Mouse (Mus musculus) gastrocnemius, adult 8-10 months (tissue): ENCODE data around the gene Susd6. TPM values are rescaled to one million over a fixed set of nuclear protein-coding genes. Genes with fewer than 3 reads are reported as not detected.
"Not testable (repeated sequence)": the region's sequence is repeated elsewhere in the genome, so short reads cannot be mapped to it uniquely, and the experiment has no call there.

Experiments
- DNase-seq, 2 experiments: peaks; one replicate each; pipeline ENCODE4 v3.0.0; 2022; ENCODE audit warnings: low spot score in 2 of 2
- total RNA-seq, 4 experiments: library from RNA; stranded (reverse); gene quantifications; 2 replicates each; pipeline ENCODE4 v1.2.4; 2022

The Susd6 gene
- total RNA-seq, 4 experiments from 2014 or later = 39.3 to 51.9 (median 44.3) TPM

- DNase-seq = no peak
These were observed 5.3 kb upstream of the Susd6 start for GRCm38 (mm10) chr12:80785005-80785404.

GRCm38 (mm10) chr12:80785597-80785996 is 4.7 kb upstream of the Susd6 start:
- no peak for DNase-seq

DNA sequence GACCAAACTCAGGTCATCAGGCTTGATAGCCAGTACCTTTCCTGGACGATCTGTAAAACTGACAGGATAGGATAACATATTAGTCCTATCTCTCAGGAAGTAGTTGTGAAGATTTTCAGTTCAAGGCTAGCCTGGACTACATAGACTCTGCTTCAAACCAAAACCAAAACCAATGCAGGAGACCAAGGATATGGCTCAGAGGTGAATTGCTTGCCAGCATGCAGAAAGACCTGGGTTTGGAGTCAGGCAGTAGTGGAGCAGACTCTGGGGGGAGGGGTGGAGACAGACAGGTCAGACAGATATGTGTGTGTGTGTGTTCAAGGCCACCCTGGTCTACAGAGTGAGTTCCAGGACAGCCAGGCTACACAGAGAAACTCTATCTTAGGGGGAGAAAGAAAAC is 3.7 kb upstream of the Susd6 start:
- DNase-seq = no peak

GRCm38 (mm10) chr12:80787604-80788003 is 2.7 kb upstream of the Susd6 start:
- no peak for DNase-seq

GRCm38 (mm10) chr12:80788188-80788587 is 2.1 kb upstream of the Susd6 start:
- DNase-seq = no peak

GRCm38 (mm10) chr12:80789276-80789675 is 1.0 kb upstream of the Susd6 start:
- DNase-seq = not testable (repeated sequence)

GRCm38 (mm10) chr12:80790700-80791570 is 625 bp downstream of the Susd6 start:
- no peak for DNase-seq

DNA sequence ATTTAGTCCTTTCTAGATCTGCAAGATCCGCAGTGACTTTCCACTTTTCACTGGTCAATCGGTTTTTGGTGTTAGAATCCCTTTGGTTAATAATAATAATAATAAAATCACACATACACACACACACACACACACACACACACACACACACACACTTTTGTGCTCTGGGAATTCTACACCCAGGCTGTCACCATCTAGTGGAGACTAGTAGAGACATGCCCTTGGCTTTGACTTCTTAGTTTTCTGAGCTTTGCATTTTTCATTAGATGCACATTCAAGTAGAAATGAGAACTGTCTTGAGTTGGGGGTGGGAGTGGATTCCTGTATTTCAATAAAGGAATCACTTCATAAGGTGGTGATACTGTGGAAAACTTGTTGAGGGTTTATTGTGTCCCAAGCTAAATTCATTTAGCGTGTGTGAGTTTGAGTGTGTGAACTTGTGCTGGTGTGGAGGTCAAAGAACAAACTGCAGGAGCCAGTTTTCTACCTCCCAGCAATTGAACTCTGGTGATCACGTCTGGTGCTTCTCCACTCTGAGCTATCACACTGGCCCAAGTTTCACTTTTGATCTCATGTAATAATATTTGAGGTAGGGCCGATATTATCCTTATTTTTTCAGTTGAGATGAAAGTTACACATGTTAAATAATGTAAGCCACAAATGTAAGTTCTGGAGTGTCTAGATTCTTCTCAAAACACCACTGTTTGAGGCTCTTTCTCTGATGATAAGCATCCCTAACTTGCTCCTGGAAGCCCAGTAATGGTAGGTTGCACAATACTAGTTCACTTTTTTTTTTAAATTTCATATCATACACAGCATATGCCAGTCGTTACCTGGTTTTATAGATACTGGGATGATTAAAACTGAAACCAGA is 1.5 kb downstream of the Susd6 start:
- no peak for DNase-seq

- no peak for DNase-seq
These were observed 2.6 kb downstream of the Susd6 start for GRCm38 (mm10) chr12:80792867-80793266.

- no peak for DNase-seq
These were observed 3.2 kb downstream of the Susd6 start for GRCm38 (mm10) chr12:80793535-80793934.

DNA sequence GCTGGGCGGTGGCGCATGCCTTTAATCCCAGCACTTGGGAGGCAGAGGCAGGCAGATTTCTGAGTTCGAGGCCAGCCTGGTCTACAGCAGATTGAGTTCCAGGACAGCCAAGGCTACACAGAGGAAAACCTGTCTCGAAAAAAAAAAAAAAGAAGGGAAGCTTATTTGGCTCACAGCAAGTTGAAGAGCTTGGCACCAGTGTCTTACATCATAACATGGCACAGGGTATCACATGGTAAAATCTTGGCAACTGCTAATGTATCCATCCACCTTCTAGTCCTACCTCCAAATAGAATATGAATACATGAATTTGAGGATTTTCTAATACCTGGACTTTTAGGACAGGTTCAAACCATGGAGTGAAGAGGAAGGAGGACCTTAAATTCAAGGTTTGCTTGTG is 4.2 kb downstream of the Susd6 start:
- no peak for DNase-seq

GRCm38 (mm10) chr12:80794935-80795785 is 4.8 kb downstream of the Susd6 start:
- no peak for DNase-seq

GRCm38 (mm10) chr12:80798271-80798670 is 8.0 kb downstream of the Susd6 start:
- DNase-seq = no peak

DNA sequence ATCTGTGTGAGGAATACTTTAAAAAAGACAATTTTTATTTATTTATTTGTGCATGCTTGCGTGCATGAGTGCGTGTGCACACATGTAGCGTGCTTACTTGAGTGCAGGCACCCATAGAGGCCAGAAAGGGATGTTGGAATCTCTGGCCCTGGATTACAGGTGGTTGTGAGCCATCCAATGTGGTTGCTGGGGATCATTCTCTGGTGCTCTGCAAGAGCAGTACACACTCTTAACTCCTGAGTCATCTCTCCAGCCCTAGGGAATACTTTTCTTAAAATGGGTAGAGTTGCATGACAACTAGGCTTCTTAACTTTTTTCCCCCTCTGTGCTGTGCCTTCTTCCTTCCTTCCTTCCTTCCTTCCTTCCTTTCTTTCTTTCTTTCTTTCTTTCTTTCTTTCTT is 9.8 kb downstream of the Susd6 start:
- DNase-seq = no peak

DNA sequence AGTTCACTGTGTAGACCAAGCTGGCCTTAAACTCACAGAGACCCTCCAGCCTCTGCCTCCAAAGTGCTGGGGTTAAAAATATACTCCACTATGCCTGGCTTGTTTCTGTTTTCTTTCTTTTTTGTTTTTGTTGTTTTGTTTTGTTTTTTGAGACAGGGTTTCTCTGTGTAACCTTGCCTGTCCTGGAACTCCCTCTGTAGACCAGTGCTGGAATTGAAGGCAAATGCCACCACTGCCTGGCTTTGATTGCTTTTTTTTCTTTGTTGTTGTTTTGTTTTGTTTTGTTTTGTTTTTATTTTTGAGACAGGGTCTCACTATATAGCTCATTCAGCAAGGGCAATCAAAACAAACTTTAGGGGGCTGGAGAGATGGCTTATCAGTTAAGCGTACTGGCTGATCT is 11.1 kb downstream of the Susd6 start:
- DNase-seq = no peak

DNA sequence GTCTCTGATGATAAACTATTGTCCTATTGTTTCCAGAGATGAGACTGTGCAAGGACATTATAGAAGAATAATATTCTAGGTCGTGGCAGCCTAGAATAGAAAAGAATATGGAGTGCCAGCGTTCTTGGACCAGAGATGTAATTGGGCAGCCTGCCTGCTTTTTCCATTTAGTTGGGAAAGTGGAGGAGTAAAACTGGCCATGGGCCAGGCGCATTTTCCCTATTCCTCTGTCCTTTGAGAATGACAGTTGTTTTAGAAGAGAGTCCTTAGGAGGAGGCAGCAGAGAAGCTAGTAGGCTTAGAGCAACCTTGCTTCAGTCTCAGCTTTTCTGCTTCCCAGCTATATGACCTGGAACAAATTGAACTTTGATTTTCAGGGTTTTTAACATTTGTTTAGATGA is 13.6 kb downstream of the Susd6 start:
- DNase-seq = peak in 1 of 2 experiments; percentile 26

DNA sequence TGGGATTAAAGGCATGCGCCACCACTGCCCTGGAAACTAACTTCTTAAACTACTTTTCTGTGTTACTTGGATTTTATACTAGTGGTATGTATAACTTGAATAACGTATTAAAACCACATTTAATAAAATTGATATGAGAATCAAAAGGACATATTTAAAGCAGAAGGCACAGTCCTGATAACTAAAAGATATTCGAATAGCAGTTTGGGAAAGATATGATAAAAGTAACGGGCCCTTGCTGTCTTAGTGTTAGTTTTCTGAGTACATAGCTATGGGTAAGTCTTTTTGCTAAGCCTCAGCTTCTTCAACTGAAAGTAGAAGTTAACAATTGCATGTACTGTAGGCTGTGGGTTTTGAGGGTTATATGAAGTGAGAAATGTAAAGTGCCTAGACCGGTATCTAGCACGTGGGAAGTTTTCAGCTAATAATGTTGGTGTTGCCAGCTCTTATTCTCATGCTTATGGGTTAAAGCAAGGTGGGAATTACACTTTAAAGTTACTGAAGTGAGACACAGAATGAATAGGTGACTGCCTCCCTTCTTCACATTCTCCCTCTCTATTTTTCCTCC is 14.6 kb downstream of the Susd6 start:
- no peak for DNase-seq

DNA sequence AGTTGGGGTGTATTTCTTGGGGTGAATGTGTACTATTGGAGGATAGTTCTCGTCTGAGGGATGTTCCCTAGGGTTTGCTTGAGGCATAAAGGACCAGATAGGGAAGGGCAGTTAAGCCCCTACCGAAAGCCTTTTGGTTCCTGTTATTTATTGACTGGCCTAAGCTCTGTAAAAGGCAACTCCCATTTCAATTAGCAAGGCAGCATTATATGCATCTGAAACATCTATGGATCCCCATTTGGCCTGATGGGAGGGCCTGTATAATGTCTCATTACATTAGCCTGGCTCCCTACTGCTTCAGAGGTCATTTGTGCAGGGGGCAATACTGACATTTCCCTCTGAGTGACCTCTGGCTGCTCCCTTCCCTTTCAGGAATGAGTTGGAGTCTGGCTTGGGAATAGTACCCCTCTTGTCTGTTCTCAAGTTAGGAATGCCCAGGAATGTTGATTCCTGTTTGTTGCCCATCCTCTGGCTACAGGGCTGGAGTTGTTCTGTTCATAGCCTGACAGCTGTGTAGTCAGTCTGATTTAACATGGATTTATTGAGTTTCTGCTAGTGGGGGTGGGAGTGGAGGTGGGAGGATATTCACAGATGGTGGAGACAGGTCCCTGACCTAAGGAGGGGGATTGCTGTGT is 17.3 kb downstream of the Susd6 start:
- no peak for DNase-seq

DNA sequence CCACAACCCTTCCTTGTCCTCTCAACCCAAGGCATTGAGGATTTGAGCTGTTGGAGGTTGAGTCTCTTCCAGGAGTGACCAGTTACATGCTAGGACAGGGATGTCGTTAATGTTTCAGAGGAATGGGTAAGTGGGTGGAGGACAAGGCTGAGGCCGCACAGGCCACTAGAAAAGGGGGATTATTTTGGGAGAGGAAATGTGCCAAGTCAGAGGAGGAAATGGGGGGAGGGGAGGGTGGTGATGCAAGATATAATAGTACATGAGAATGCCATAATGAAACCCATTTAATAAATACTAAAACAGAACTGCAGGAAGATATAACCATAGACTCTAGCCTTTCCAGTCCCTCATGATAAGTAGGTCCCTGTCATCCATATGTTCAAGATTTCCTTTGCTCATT is 19.7 kb downstream of the Susd6 start:
- no peak for DNase-seq

DNA sequence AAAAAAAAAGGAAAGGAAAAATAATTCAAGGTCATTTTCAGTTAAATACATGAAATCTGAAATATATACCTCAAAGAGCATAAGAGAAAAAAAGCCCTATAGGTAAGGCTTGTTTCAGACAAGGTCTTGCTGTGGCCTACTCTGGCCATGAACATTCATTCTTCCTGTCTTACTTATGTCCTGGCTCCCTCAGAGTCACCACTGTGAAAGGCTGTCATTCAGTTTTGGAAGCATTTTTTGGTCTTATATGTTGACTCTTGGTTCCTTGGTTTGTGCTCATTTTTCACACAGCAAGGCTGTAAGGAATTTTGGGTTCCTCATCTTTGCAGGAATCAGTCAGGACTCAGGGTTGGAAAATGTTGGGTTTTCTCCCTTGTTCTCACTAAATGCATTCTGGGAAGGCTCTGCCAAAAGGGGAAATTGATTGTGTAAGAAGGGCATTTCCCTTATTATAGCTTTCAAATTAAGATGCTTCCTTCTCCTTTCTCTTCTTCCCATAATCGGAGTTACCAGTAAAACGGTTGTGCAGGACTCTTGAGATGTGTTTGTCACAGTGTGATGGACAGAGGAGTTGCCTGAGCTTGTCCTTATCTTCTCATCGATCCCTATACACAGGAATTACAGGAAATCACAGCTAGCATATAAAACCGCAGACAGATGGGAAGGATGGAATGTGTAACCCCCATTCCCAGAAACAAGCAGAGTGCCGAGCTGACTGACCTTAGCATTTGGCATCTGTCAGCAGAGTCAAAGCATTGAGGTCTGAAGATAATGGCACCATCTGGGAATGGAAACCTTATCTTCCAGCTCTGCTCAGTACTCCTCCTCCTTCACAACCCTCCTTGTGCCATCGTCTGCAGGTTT is 21.6 kb downstream of the Susd6 start:
- no peak for DNase-seq
